Mouse (Mus musculus): ENCODE measurements around the gene Kcnq4.

GRCm38 (mm10) chr4:120682168-120682567 is 66.2 kb downstream of the Kcnq4 start:
- peak; percentile 75 for TF ChIP-seq CTCF (IDR thresholded peaks at IDR 0.05; ENCODE audit: low read depth, low read length)
- TF ChIP-seq TAL1 (conservative IDR thresholded peaks at IDR 0.05; ENCODE audit: low read depth, low read length): no peak
- TF ChIP-seq GATA2 (IDR thresholded peaks at IDR 0.05; ENCODE audit: borderline replicate concordance, low read depth, low read length): no peak
- TF ChIP-seq POLR2AphosphoS5 (IDR thresholded peaks at IDR 0.05; ENCODE audit: insufficient replicate concordance, low read depth, low read length): no peak
